Mouse (Mus musculus) cerebellum, adult (tissue): ENCODE results near the gene Trim27.
A peak's percentile ranks its signal among the peaks of the same experiment; 100 is the strongest.

Source experiments
- ATAC-seq: cut with Nextera tagmentation; 2 replicates; pipeline ENCODE4 v1.9.2; 2017; ENCODE audit warnings: mild to moderate bottlenecking, moderate library complexity, mixed read lengths; ENCODE audit not compliant: insufficient number of reproducible peaks, low FRiP score, low TSS enrichment

Trim27 gene

DNA sequence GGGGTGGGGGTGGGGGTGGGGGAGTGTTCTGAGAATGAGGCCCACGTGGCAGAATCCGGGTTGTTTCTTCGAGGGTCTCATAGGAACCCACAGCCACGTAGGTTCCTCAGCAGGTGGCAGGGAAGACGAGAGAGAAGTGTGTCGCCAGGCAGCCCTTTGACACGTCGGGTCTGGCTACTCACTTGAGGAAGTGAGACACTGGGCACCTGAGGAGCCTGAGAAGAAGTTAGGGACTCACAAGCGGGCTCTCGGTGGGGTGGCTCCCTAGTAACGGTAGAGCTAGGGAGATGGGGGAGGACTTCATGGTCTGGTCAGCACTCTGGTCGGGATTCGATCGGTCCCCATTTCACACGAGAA lies at the start of gene Trim27:
TSS of gene Trim27 (plus strand) at position 79 of the 357 bp plus-strand sequence.
- ATAC-seq, result peak; percentile 27

DNA sequence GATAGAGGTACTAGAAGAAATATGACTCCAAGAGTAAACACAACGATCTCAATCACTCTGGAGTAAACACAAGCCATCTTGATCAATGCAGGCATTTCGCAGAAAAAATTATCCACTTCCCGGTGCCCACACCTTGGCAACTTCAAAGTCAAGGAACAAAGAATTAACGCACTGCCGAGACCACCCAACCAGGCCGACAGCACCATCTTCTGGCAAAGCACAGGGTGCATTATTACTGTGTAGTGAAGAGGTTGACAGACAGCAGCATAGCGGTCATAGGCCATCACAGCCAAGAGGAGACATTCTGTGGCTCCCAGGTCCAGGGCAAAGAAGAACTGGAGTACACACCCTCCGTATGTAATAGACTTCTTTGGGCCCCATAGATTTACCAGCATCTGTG lies 36.8 kb upstream of the Trim27 start:
- ATAC-seq, result no peak

DNA sequence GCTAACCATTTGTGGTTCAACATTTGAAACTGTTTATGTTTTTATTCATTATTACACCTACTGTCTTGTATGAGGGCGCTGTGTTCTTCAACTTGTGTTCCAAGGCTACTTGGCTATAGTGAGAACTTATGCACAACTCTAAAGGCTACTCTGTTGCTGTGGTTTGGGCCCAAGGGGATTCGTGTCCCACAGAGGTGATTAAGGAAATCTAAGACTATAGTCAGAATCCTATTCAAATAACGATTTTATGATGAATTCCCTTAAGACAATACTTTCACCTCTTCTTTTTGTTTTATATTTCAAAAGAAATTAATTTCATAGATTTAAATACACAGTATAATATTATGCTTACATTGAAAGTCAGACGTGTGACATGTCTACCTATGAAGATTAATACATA lies 33.5 kb upstream of the Trim27 start, which contains the start of gene Olfr1368:
TSS of gene Olfr1368 (minus strand) at position 101 of the 400 bp plus-strand sequence.
- ATAC-seq, result no peak

DNA sequence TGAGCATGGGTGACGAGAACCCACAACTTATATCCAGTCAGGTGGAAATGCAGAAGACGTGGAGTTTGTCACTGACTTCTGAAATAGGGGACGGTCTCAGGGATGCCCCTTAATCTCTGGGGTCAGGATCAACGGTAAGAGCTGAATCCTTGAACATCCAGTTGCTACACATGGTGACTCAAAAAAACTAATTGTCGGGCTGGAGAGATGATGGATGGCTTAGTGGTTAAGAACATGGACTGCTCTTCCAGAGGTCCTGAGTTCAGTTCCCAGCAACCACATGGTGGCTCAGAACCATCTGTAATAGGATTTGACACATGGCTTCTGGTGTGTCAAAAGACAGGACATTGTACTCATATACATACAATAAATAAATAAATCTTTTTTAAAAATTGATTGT lies 23.4 kb upstream of the Trim27 start:
- ATAC-seq, result no peak

DNA sequence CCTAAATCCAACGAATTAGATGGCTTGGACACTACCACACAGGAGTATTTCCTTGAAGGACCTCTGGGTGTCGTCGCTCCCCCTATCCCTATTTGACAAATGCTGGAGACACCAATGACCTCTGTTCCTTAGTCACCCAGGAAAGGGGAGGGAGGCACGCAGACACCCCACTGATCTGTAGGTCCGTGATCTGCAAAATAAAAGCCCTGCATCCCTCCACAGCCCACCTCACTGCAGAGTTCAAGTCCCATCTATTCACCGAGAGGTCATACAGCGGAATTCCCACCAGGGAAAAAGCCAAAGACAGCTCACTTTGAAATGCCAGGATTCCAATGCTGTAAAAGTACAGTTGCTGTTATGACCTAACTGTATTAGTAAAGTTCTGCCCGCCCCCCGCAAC lies 21.2 kb upstream of the Trim27 start:
- ATAC-seq, result no peak

DNA sequence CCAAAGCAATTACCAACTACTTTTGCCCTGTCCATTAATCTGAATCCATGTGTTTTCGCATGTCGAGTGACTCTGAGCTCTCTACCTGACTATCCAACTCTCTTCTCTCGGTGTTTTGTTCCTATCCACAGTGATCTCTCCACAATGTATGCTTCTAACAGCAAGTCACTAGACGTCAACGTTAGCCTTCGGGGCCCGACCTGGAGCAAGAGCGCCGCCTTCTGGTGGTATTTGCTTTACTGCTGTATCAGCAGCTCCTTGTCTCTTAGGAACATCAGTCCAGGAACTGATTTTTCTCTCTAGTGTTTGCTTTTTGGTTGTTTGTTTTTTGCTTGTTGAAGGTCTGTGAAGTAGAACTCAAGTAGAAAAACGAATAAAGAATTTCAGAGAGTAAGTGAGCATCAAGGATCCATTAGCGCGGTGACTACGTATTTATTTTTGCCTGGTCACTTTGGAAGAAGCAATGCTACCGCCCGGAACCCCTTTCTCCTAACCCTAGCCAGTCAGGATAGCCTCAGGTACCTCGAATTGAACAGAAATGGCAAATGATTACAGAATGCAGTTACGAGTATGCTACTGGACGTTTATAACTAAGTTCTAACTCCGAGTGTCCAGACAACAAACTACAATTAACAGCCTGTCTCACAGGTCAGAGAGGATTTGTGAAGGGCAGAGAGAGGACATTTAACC lies 20.3 kb upstream of the Trim27 start:
- ATAC-seq, result peak; percentile 83

DNA sequence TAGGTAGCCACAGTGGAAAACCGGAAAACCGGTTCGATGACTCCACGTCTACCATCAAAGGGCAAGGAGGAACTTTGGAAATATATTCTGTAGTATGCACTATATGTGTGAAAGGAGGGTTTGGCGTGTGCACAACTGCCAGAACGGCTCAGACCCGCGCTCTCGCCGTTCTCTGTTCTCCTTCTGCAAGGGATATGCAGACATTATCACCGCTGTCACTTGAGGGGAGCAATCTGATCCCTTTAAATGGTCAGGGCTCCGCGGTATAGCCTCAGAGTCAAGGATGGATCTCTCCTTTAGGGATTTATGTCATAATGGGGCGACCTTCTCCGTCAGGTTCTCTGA lies 19.8 kb upstream of the Trim27 start:
- no peak for ATAC-seq

DNA sequence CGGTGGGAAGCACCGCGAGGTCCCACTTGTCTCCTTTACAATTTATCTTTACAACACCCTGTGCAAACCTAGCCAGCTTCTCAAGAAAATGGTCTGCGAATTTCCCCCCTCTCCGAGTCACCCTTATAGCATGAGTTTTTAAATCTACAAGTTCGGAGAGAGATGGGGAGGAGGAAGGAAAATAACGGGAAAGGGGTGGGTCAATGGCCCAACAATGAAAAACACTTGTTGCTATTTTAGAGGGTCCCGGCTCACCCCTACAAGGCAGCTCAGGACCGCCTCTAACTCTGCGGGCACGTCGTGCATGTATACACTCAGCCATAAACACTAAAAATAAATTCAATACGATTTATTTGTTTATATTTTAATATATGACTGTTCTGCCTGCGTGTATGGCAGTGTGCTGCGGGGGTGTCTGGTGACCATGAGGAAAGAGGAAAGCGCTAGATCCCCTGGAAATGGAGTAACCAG lies 19.2 kb upstream of the Trim27 start:
- ATAC-seq, result no peak

DNA sequence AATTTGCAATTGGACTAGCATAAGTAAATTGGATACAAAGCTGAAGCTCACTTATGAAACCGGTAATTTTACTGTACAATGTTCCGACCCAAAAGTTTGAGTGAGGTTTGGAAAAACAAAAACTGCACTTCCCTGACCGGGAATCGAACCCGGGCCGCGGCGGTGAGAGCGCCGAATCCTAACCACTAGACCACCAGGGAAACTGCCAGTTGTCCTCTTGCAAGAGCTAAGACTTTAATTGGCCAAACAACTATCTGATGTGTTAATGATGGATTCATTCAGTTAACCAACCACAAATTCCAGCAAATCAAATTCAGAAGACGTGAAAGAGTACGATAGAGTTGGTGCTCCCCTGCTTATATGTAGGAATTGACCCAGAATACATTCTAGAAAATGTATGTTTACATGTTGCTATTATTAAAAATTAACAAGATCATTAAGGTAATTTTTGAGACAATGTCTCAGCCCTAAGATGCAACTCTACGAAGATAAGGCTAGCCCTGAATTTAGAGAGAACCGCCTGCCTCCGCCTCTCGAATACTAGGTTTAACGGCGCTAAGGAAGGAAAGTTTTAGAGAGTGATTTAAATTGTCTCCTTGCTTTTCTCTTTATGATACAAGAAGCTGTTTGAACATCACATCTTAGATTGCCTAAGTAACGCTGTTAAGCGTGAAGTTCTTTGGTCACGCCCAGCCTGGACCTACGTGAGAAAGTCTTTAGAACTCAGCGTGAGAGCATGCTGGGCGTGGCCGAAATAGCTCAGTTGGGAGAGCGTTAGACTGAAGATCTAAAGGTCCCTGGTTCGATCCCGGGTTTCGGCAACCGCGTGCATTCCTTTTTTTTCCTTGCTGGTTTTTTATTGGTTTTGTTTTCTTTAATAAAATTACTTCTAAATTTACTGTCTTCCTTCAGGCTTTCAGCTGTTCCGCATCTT lies 18.3 kb upstream of the Trim27 start:
- peak; percentile 32; the same call in 1 of the 2 replicates for ATAC-seq

DNA sequence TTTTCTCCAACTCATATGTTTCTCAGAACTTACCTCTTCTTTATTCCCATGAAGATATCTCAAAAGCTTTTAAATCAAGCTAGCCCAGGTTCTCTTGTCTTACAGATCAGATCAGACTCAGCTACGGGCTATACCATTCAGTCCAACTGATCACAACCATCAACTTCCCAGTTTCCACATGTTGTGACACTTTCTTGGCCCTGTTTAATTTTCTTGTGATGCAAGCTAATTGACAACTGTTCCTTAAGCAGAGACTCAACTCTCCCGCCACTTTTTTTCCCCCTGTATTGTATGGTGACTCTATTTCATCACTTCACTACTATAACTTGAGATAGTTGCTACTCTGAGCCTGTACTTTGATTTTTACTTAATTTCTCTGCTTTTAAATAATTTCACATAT lies 17.7 kb upstream of the Trim27 start:
- no peak for ATAC-seq

DNA sequence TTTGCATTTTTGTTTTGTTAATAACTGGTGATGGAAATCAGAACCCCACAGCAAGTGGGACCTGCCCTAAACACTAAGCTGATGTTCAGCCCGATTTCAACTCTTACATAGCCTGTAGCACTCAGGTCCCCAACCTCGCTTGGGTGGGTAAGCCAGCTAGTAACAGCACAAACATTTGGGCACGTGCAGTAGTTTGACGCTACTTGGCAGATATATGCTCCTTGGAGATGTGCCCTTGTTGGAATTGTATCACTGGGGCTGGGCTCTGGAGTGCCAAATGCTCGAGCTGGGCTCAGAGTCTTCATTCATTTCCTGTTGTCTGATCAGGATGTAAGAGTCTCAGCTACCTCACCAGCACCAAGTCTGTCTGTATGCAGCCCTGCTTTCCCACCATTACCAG lies 16.7 kb upstream of the Trim27 start:
- no peak for ATAC-seq

DNA sequence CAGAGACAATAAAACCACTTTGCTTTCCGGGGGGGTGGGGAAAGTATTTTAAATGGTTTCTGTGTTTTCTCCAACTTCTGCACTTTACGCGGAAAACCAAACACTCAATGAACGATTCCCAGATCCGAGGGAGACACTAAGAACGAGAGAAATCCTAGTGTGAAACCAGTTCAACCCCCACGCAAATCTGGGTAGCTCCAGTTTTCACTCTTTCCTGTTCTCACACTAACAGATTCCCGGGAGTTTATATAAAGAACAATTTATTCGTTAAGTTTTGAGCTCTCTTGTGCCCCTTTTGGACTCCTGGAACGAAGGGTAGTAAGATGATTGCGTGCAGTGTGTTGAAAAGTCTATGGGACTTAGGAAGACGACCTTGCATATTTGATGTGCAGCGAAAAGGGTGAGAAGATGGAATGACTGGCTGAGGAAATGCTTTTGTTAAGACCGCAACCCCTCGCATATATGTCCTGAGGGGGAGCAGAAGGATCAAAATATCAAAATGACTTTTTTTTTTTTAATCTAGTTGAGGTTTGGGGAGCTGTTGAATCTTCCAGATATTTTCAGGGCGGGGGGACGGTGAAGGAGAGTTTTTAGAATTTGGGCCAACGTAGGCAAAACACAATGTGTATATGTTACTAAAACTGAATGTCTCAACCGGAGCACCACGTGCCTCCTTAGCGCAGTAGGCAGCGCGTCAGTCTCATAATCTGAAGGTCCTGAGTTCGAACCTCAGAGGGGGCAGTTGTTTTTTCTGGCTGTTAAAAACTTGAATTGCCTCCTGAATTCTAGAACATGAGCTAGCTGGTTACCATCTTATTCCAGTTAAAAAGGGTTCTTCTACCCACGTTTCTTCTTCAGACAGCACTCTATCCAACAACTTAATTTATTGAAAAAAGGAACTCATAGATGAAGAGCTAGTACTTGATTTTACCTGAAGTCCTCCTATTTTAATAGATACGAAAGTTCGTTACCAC lies 12.0 kb upstream of the Trim27 start:
- peak; percentile 31; the same call in 1 of the 2 replicates for ATAC-seq

DNA sequence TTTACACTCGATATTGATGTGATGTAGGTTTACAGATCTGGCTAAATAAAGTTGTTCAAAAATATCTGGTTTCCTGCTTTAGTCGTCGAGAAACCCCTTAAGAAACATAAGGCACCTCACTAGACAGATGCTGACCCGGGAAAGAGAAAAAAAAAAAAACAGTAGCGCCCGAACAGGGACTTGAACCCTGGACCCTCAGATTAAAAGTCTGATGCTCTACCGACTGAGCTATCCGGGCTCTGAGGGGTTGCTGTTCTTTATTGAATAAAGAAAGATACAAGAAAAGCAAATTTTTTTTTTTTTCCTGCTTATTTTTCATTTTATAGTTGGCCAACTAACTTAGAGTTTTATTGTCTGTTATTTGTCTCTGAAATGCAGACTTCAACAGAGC lies 11.3 kb upstream of the Trim27 start:
- no peak for ATAC-seq

DNA sequence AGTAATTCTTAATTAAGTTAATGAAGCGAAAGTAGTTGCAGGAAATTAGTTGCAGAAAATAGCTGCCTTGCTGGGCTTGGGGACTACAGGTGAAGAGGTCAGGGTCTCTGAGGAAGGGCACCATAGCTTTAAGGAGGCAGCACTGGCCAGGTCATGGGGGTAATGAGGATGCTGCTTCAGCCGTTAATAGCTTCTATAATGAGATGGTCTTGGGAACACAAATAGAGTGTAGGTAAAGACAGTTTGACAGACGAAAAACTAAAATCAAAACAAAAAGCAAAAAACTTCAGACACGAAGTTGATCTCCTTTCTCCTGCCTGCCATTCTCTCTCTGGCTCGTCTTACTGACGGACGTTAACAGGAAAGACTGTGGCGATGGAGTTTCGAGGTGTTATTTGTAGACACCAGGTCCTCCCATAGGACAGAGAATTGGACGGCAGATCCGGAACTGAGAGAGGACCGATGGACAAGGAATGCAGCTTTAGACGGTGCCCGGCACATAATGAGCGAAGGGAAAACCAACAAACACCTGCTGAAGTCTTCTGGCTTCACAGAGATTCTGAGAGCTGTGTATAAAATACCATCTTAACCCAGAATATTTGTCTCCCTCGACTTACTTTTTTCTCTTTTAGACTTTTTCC lies 10.8 kb upstream of the Trim27 start:
- no peak for ATAC-seq

DNA sequence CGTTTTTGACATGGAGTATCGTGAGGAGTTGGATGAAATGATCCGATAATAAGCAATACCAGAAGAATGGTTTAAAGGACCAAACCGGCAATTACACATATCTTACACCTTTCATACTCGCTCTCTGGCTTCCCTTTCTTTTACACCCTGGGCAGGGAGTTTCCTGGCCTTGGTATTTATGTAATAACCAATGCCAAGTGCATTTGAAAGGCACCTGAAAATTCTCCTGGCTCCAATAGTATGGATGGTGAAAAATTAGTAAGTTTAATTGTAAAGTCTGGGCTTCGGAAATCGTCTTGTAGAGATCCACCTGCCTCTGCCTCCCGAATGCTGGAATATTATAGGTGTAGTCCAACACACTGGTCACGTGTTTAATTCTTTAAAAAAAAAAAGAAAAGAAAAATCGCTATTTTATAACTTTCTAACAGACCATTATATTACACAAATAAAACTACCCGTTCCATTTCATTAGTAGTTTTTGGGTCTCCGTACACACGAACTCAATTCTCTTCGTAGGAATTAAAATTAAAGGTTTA lies 10.1 kb upstream of the Trim27 start:
- ATAC-seq, result no peak

DNA sequence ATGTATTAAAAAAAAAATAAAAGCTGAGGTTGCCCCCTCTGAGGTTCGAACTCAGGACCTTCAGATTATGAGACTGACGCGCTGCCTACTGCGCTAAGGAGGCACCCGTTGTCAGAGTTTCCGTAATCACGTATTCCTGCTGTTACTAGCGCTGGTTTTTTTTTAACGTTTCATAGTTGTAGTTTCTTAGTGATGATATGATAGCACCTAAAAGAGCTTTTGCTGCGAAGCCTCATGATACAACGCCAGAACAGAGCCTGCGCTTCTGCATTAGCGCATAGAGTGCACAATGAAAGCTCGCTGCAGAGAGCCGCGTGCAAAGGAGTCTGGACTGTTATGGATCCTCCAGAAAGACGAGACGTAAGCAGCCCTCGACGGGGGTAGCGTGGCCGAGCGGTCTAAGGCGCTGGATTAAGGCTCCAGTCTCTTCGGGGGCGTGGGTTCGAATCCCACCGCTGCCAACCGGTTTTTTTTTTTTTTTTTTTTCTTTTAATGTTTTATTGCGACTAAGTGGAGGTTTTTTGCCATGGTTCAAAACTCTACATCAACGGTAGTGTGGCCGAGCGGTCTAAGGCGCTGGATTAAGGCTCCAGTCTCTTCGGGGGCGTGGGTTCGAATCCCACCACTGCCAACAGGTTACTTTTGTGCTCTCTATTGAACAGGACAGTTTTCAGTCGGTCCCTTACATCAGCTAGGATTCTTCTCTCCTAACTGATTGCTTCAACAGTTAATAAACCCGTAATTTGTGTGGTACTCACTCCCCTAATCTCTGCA lies 9.4 kb upstream of the Trim27 start:
- ATAC-seq, result peak; percentile 42; the same call in 1 of the 2 replicates

DNA sequence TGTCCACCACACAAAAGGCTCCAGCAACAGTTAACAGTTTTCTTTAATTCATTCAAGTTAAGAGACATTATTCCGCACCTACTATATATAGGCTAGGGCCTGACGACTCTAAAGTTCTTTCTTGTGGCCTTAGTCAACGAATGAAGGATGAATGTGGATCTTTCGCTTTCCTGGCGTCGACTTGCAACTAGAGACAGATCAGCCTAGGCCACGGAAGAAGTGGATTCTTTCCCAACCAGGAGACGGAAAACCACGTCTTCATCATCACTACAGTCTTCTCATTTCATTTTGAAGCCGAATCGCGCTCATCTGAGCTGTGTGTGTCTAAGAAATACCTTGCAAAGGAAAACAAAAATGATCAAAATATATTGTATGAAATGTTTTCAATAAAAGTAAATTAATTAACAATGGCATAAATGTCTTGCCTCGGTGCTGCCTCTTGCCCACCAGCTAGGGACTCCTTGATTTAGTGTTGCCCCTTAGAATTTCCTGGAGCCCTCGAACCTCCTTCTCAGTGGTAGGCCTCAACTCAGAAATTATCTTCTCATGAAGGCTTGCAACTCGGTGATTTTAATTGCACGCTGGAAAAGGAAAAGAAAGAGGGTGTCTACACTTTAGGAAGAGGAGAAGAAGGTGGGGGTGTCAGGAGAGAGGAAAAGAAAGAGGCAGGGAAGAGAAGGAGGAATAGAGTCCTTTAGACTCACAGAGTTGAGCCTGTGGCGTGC lies 8.7 kb upstream of the Trim27 start:
- no peak for ATAC-seq

DNA sequence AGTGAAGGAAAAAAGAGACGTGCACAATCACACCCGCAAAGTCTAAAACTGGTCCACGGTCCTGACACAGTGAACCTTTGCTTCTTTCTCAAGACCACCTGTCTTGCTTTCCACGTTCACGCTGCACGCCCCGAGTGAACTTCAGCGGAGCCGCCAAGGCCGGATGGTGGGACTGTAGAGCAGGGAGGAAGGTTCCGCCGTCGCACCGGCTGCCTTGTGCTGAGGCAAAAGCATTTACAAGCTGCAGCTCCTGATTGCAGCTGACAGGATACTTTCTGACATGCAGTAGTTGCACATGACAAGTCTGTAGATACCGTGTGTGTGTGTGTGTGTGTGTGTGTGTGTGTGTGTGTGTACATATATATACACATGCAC lies 8.1 kb upstream of the Trim27 start:
- no peak for ATAC-seq
